Mouse (Mus musculus): ENCODE measurements at regions not wholly inside any gene's neighbourhood (a gene's known extent, or its start where the extent isn't known, plus 50 kb on each side); places are given as distances from the start of the nearest gene placed in this dataset.

- TF ChIP-seq CTCF (IDR thresholded peaks at IDR 0.05; ENCODE audit: control insufficient read depth, insufficient read depth, insufficient replicate concordance, low read depth, low read length) (no peak), POLR2A (IDR thresholded peaks at IDR 0.05; ENCODE audit: control insufficient read depth, low read depth, low read length) (no peak)
These were observed 87.4 kb upstream of the Cdh4 start for GRCm38 (mm10) chr2:179354866-179355265.
